ENCODE assay signal across 9 mouse cellular contexts in the genomic region with DNA sequence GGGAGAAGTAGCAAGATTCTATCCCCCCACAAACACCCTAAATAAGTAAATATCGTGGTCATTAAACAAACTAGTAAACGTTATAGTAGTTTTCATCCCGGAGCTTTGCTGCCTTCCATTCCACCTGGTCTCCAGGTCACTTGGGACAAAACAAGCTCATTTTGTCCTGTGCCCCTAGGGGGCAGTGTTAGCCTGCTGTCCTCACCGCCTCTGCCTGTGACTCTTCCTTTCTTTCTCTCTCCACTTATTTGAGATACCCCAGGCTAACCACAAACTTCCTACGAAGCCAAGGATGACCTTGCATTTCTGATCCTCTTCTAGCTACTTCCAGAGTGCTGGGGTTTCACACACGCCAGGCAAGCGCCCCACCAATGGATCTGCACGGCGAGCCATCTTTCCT. TPM values are rescaled to one million over a fixed set of nuclear protein-coding genes. Genes with fewer than 3 reads are reported as not detected.
A peak's percentile ranks its signal among the peaks of the same experiment; 100 is the strongest.
DNase-seq lines count a peak whose midpoint lies in the region; ATAC-seq and TF ChIP-seq lines count a peak whose summit lies in the region.
"Had no signal": no experiment of that assay in that cellular context is flagged by ENCODE, and none has a peak within 500 bp of the region (broad histone marks: within the 10 kb centered on the region; RNA-seq: fewer than 3 reads in every experiment).

No protein-coding gene starts in this region.

- peak; percentile 97; the same call in 1 of the 2 replicates for TF ChIP-seq CTCF in gastrocnemius, adult 2 months (IDR thresholded peaks at IDR 0.05)
- peak; percentile 77 for TF ChIP-seq CTCF in midbrain, postnatal 0 days (IDR thresholded peaks at IDR 0.05)

- peak; percentile 78 for DNase-seq in hindbrain, embryonic 11.5 days (ENCODE audit: low spot score)
- DNase-seq in CD8-positive naive resting alpha-beta T cell, adult 2 months (ENCODE audit: low read depth in 2 of 2, low spot score in 2 of 2): peak; percentile 60 to 69
- DNase-seq in c-Kit-negative CD71-positive TER-119-positive erythroid progenitor cells, embryonic 14.5 days (ENCODE audit: low read depth, low spot score): peak; percentile 52
- peak; percentile 83 for DNase-seq in gastrocnemius, adult 2 months
- peak; percentile 78 to 84 for DNase-seq in kidney, postnatal 4 days
- DNase-seq in midbrain, postnatal 0 days (ENCODE audit: low spot score): peak; percentile 71
- peak; percentile 58 for DNase-seq in thymus, postnatal 0 days (ENCODE audit: low spot score)

- WGBS in hindbrain, embryonic 11.5 days: 44% methylated on average over 9 of the region's 9 CpGs
- WGBS in hindbrain, embryonic 16.5 days: 44% methylated on average over 9 of the region's 9 CpGs
- WGBS in midbrain, postnatal 0 days: 47% methylated on average over 9 of the region's 9 CpGs

- intact Hi-C loops in gastrocnemius, adult 2 months (cut with DNase I): loop anchor here (1.0 to 5.0 kb wide), 4 partner anchors 25 to 144 kb away; no protein-coding TSS in a partner anchor

- H3K9me3 ChIP-seq in hindbrain, embryonic 11.5 days (ENCODE audit: control insufficient read depth, low read length): no peaks in the 10 kb centered on the region
- no peaks in the 10 kb centered on the region for H3K9me3 ChIP-seq in hindbrain, embryonic 16.5 days (ENCODE audit: control insufficient read depth, low read length)
- H3K9me3 ChIP-seq in midbrain, postnatal 0 days (ENCODE audit: low read length): no peaks in the 10 kb centered on the region

- no peak overlapping the region for H3K4me3 ChIP-seq in hindbrain, embryonic 11.5 days (ENCODE audit: low read depth, low read length)
- no peak overlapping the region for H3K4me3 ChIP-seq in hindbrain, embryonic 16.5 days (ENCODE audit: low read length)
- no peak overlapping the region for H3K4me3 ChIP-seq in gastrocnemius, adult 2 months
- no peak overlapping the region for H3K4me3 ChIP-seq in midbrain, postnatal 0 days (ENCODE audit: low read depth, low read length)

- no peaks in the 10 kb centered on the region for H3K4me1 ChIP-seq in hindbrain, embryonic 11.5 days (replicated peaks; ENCODE audit: control insufficient read depth, insufficient read depth, low read length)
- H3K4me1 ChIP-seq in hindbrain, embryonic 16.5 days (ENCODE audit: control insufficient read depth, insufficient read depth, low read depth, low read length): peaks cover 8% of the 10 kb centered on the region
- no peaks in the 10 kb centered on the region for H3K4me1 ChIP-seq in midbrain, postnatal 0 days (ENCODE audit: insufficient read depth, low read length)

- H3K27me3 ChIP-seq in hindbrain, embryonic 11.5 days (ENCODE audit: control insufficient read depth, insufficient read depth, low read length): no peaks in the 10 kb centered on the region
- no peaks in the 10 kb centered on the region for H3K27me3 ChIP-seq in hindbrain, embryonic 16.5 days (replicated peaks; ENCODE audit: control insufficient read depth, insufficient read depth, low read length)
- 0 out of 2 replicates have a peak, but pooled peaks cover 4% of the 10 kb centered on the region for H3K27me3 ChIP-seq in midbrain, postnatal 0 days (ENCODE audit: insufficient read depth, low read length)

- H3K9ac ChIP-seq in hindbrain, embryonic 11.5 days (ENCODE audit: low read depth, low read length): no peak overlapping the region
- no peak overlapping the region for H3K9ac ChIP-seq in hindbrain, embryonic 16.5 days (ENCODE audit: low read depth, low read length)
- H3K9ac ChIP-seq in midbrain, postnatal 0 days (replicated peaks; ENCODE audit: low read length, poor library complexity, severe bottlenecking): no peak overlapping the region

- no peak for ATAC-seq in hindbrain, embryonic 11.5 days (ENCODE audit: low FRiP score)
- ATAC-seq in hindbrain, embryonic 16.5 days: no peak
- no peak for ATAC-seq in midbrain, postnatal 0 days (ENCODE audit: low FRiP score)

- H3K27ac ChIP-seq in hindbrain, embryonic 11.5 days (ENCODE audit: low read depth, low read length): no peak overlapping the region
- no peak overlapping the region for H3K27ac ChIP-seq in hindbrain, embryonic 16.5 days (ENCODE audit: low read depth, low read length)
- peak overlapping the region; percentile 17; the same call in 1 of the 2 replicates for H3K27ac ChIP-seq in gastrocnemius, adult 2 months
- H3K27ac ChIP-seq in midbrain, postnatal 0 days (ENCODE audit: low read depth, low read length): no peak overlapping the region

- no peaks in the 10 kb centered on the region for H3K36me3 ChIP-seq in hindbrain, embryonic 11.5 days (ENCODE audit: control insufficient read depth, insufficient read depth, low read length)
- no peaks in the 10 kb centered on the region for H3K36me3 ChIP-seq in hindbrain, embryonic 16.5 days (ENCODE audit: control insufficient read depth, insufficient read depth, low read length)
- H3K36me3 ChIP-seq in midbrain, postnatal 0 days (ENCODE audit: insufficient read depth, low read length): no peaks in the 10 kb centered on the region

- no peak overlapping the region for H3K4me2 ChIP-seq in hindbrain, embryonic 11.5 days (replicated peaks; ENCODE audit: low read depth, low read length)
- no peak overlapping the region for H3K4me2 ChIP-seq in hindbrain, embryonic 16.5 days (ENCODE audit: low read length)
- H3K4me2 ChIP-seq in midbrain, postnatal 0 days (ENCODE audit: low read depth, low read length, poor library complexity, severe bottlenecking): no peak overlapping the region

RNA-seq across cellular contexts. Expression of gene Srarp, which starts 4.9 kb away (rescaled TPM):
- not detected in 2 replicates for polyA plus RNA-seq in hindbrain, embryonic 11.5 days (2014; fragmentation: Nextera tagmentation; extraction: Ambion mirVana)
- polyA plus RNA-seq in hindbrain, embryonic 16.5 days (2015; fragmentation: Nextera tagmentation; extraction: Ambion mirVana): 0.35 and 0.41 TPM in 2 replicates
- total RNA-seq in gastrocnemius, adult 2 months (2021): 1 to 10 TPM in 1 of 2 experiments, under 1 TPM in 1; 0.92 to 1.6 TPM
- total RNA-seq in midbrain, postnatal 0 days (2014; rRNA removed): 1.9 and 4.5 TPM in 2 replicates
- 0.52 and 0.76 TPM in 2 replicates for polyA plus RNA-seq in midbrain, postnatal 0 days (2015; fragmentation: Nextera tagmentation; extraction: Ambion mirVana)
- polyA plus RNA-seq in thymus, postnatal 0 days (2015; fragmentation: Nextera tagmentation; extraction: Ambion mirVana): not detected in 2 replicates

RNA-seq across cellular contexts. Expression of gene Hspb7, which starts 10.4 kb away (rescaled TPM):
- not detected in 2 replicates for polyA plus RNA-seq in hindbrain, embryonic 11.5 days (2014; fragmentation: Nextera tagmentation; extraction: Ambion mirVana)
- 0.09 and 0.66 TPM in 2 replicates for polyA plus RNA-seq in hindbrain, embryonic 16.5 days (2015; fragmentation: Nextera tagmentation; extraction: Ambion mirVana)
- total RNA-seq in gastrocnemius, adult 2 months (2021): 100 to 1,000 TPM; 223 to 468 TPM
- 0.05 TPM in 1 of 2 replicates, not detected in the other for total RNA-seq in midbrain, postnatal 0 days (2014; rRNA removed)
- 0.10 and 0.12 TPM in 2 replicates for polyA plus RNA-seq in midbrain, postnatal 0 days (2015; fragmentation: Nextera tagmentation; extraction: Ambion mirVana)
- 0.27 TPM in 1 of 2 replicates, not detected in the other for polyA plus RNA-seq in thymus, postnatal 0 days (2015; fragmentation: Nextera tagmentation; extraction: Ambion mirVana)

RNA-seq across cellular contexts. Expression of gene Zbtb17, which starts 13.5 kb away (rescaled TPM):
- polyA plus RNA-seq in hindbrain, embryonic 11.5 days (2014; fragmentation: Nextera tagmentation; extraction: Ambion mirVana): 38.9 and 40.4 TPM in 2 replicates
- polyA plus RNA-seq in hindbrain, embryonic 16.5 days (2015; fragmentation: Nextera tagmentation; extraction: Ambion mirVana): 39.5 and 39.6 TPM in 2 replicates
- 10 to 100 TPM; 30.2 to 30.6 TPM for total RNA-seq in gastrocnemius, adult 2 months (2021)
- total RNA-seq in midbrain, postnatal 0 days (2014; rRNA removed): 31.0 and 34.4 TPM in 2 replicates
- polyA plus RNA-seq in midbrain, postnatal 0 days (2015; fragmentation: Nextera tagmentation; extraction: Ambion mirVana): 30.1 and 30.8 TPM in 2 replicates
- 31.1 and 32.5 TPM in 2 replicates for polyA plus RNA-seq in thymus, postnatal 0 days (2015; fragmentation: Nextera tagmentation; extraction: Ambion mirVana)

RNA-seq across cellular contexts. Expression of gene Clcnkb, which starts 15.2 kb away (rescaled TPM):
- not detected in 2 replicates for polyA plus RNA-seq in hindbrain, embryonic 11.5 days (2014; fragmentation: Nextera tagmentation; extraction: Ambion mirVana)
- not detected in 2 replicates for polyA plus RNA-seq in hindbrain, embryonic 16.5 days (2015; fragmentation: Nextera tagmentation; extraction: Ambion mirVana)
- total RNA-seq in gastrocnemius, adult 2 months (2021): under 1 TPM in 1 of 2 experiments, not detected in 1; 0.25 TPM
- total RNA-seq in midbrain, postnatal 0 days (2014; rRNA removed): not detected in 2 replicates
- 0.27 and 0.43 TPM in 2 replicates for polyA plus RNA-seq in midbrain, postnatal 0 days (2015; fragmentation: Nextera tagmentation; extraction: Ambion mirVana)
- polyA plus RNA-seq in thymus, postnatal 0 days (2015; fragmentation: Nextera tagmentation; extraction: Ambion mirVana): 0.23 TPM in 1 of 2 replicates, not detected in the other
- total RNA-seq: layer of hippocampus, postnatal 14 days had no signal

RNA-seq across cellular contexts. Expression of gene Clcnka, which starts 32.5 kb away (rescaled TPM):
- 0.22 and 0.33 TPM in 2 replicates for polyA plus RNA-seq in hindbrain, embryonic 11.5 days (2014; fragmentation: Nextera tagmentation; extraction: Ambion mirVana)
- 0.57 and 0.78 TPM in 2 replicates for polyA plus RNA-seq in hindbrain, embryonic 16.5 days (2015; fragmentation: Nextera tagmentation; extraction: Ambion mirVana)
- total RNA-seq in gastrocnemius, adult 2 months (2021): not detected
- not detected in 2 replicates for total RNA-seq in midbrain, postnatal 0 days (2014; rRNA removed)
- 0.07 and 0.12 TPM in 2 replicates for polyA plus RNA-seq in midbrain, postnatal 0 days (2015; fragmentation: Nextera tagmentation; extraction: Ambion mirVana)
- 0.17 and 0.27 TPM in 2 replicates for polyA plus RNA-seq in thymus, postnatal 0 days (2015; fragmentation: Nextera tagmentation; extraction: Ambion mirVana)
